Mouse (Mus musculus): ENCODE data around the gene Gngt1. TPM values are rescaled to one million over a fixed set of nuclear protein-coding genes. Genes with fewer than 3 reads are reported as not detected.

Gene Gngt1
- total and polyA plus RNA-seq, 3 experiments, result not detected

DNA sequence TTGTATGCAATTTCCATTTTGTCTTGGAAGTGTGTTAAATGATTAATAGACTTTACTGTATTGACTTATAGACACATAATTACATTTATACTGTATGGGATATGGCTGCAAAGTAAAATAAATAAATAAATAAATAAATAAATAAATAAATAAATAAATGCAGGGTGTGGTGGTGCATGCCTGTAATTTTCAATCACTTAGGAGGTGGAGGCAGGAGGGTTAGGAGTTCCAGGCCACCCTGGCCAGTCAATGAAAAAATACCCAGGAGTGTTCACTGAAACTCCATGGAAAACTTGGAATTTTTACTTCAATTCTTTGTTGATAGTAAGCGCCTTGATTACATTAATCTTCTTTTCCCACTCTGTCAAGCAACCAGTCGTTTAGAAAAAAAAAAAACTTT lies 11.2 kb downstream of the Gngt1 start:
- Histone ChIP-seq H3K9ac (ENCODE audit: control insufficient read depth, low read depth, low read length, poor library complexity, severe bottlenecking) (no peak overlapping the region), H3K36me3 (ENCODE audit: control insufficient read depth in 1 of 2, insufficient read depth in 2 of 2, low read length in 2 of 2) (no peaks in the 10 kb centered on the region), H3K9me3 (replicated peaks; ENCODE audit: insufficient read depth, low read length) (no peaks in the 10 kb centered on the region), H3K4me3 (ENCODE audit: control insufficient read depth in 1 of 2, insufficient read depth in 1 of 2, low read depth in 2 of 2, low read length in 2 of 2) (no peak overlapping the region), H3K27me3 (ENCODE audit: control insufficient read depth in 1 of 2, insufficient read depth in 2 of 2, low read length in 2 of 2) (peaks cover 0 to 2% of the 10 kb centered on the region in 2 experiments; a peak in 2 of 4 replicates), H3K4me1 (ENCODE audit: control insufficient read depth in 1 of 2, insufficient read depth in 2 of 2, low read length in 2 of 2) (no peaks in the 10 kb centered on the region), H3K79me2 (ENCODE audit: control insufficient read depth, insufficient read depth, low read length, poor library complexity) (no peaks in the 10 kb centered on the region), H3K27ac (ENCODE audit: control insufficient read depth, low read depth, low read length) (no peak overlapping the region)
- TF ChIP-seq GATA1 (IDR thresholded peaks at IDR 0.05; ENCODE audit: low read depth, low read length) (no peak), CHD1 (IDR thresholded peaks at IDR 0.05; ENCODE audit: low read depth, low read length) (no peak), HCFC1 (IDR thresholded peaks at IDR 0.05; ENCODE audit: low read depth, low read length) (no peak), ELF1 (IDR thresholded peaks at IDR 0.05; ENCODE audit: low read depth, low read length) (no peak)
- DNase-seq (ENCODE audit: low read depth, low spot score), result no peak

DNA sequence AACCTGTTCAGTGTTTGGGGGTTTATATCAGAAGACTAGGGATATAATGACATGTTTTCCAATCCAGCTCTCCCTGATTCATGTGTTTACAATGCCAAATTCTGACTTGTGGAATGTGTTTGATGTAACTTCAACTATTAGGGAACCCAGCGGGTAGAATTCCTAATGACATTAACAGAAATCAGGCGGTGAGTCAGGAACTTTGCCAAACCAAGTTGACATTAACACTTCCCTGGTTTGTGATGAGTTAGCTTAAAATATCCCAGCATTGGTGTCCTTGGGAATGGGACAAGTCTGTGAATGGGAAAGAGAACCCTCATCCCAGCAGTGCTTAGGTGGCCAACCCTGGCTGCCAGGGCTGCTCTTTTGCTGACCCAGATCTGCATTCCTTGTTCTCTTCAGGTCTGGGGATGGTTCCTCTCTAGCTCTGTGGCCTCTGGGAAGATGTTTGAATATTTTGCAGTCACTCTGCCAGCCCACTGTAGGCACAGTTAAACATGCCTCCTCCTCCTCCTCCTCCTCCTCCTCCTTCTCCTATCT lies 15.0 kb downstream of the Gngt1 start:
- Histone ChIP-seq H3K36me3 (ENCODE audit: control insufficient read depth in 1 of 2, insufficient read depth in 2 of 2, low read length in 2 of 2) (no peaks in the 10 kb centered on the region), H3K27me3 (ENCODE audit: control insufficient read depth in 1 of 2, insufficient read depth in 2 of 2, low read length in 2 of 2) (no peaks in the 10 kb centered on the region; a peak in 1 of 4 replicates), H3K4me1 (ENCODE audit: control insufficient read depth in 1 of 2, insufficient read depth in 2 of 2, low read length in 2 of 2) (no peaks in the 10 kb centered on the region), H3K4me3 (ENCODE audit: control insufficient read depth in 1 of 2, insufficient read depth in 1 of 2, low read depth in 2 of 2, low read length in 2 of 2) (no peak overlapping the region), H3K9me3 (replicated peaks; ENCODE audit: insufficient read depth, low read length) (no peaks in the 10 kb centered on the region), H3K27ac (ENCODE audit: control insufficient read depth, low read depth, low read length) (no peak overlapping the region), H3K9ac (ENCODE audit: control insufficient read depth, low read depth, low read length, poor library complexity, severe bottlenecking) (no peak overlapping the region), H3K79me2 (ENCODE audit: control insufficient read depth, insufficient read depth, low read length, poor library complexity) (no peaks in the 10 kb centered on the region)
- no peak for DNase-seq (ENCODE audit: low read depth, low spot score)
- TF ChIP-seq NRF1 (IDR thresholded peaks at IDR 0.05; ENCODE audit: insufficient read depth, low read depth, low read length, poor library complexity, severe bottlenecking) (no peak), ZMIZ1 (IDR thresholded peaks at IDR 0.05; ENCODE audit: low read depth, low read length) (no peak), RCOR1 (IDR thresholded peaks at IDR 0.05; ENCODE audit: low read depth, low read length) (no peak), POLR2A (IDR thresholded peaks at IDR 0.05; ENCODE audit: control insufficient read depth in 1 of 2, insufficient read depth in 1 of 2, low read depth in 1 of 2, low read length in 2 of 2, poor library complexity in 1 of 2) (no peak), ETS1 (IDR thresholded peaks at IDR 0.05; ENCODE audit: low read depth, low read length) (no peak), KAT2A (conservative IDR thresholded peaks at IDR 0.05; ENCODE audit: low read depth, low read length) (no peak), EP300 (IDR thresholded peaks at IDR 0.05; ENCODE audit: low read depth in 1 of 2, low read length in 2 of 2) (no peak)

DNA sequence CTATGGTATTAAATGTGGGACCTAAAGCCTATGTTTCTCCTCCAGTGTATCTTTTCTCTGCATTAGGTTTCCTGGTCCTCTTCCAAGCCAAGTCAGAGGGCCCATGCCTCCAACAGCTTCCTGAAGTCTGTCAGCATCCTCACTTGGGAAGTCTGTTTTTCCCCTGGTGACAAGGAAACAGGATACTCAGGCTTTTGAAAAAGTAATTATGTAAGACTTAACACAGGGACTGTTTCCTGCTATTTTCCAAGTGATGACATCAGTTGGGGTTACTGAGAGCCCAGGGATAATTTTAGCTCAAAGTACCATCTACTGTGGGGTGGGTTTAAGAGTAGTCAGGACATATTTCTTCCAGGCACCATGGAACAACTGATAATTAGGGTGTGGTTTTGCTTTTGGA lies 16.0 kb downstream of the Gngt1 start:
- Histone ChIP-seq H3K79me2 (ENCODE audit: control insufficient read depth, insufficient read depth, low read length, poor library complexity) (no peaks in the 10 kb centered on the region), H3K4me3 (ENCODE audit: control insufficient read depth in 1 of 2, insufficient read depth in 1 of 2, low read depth in 2 of 2, low read length in 2 of 2) (no peak overlapping the region), H3K27ac (ENCODE audit: control insufficient read depth, low read depth, low read length) (no peak overlapping the region), H3K4me1 (ENCODE audit: control insufficient read depth in 1 of 2, insufficient read depth in 2 of 2, low read length in 2 of 2) (no peaks in the 10 kb centered on the region), H3K36me3 (ENCODE audit: control insufficient read depth in 1 of 2, insufficient read depth in 2 of 2, low read length in 2 of 2) (no peaks in the 10 kb centered on the region), H3K9ac (ENCODE audit: control insufficient read depth, low read depth, low read length, poor library complexity, severe bottlenecking) (no peak overlapping the region), H3K9me3 (replicated peaks; ENCODE audit: insufficient read depth, low read length) (no peaks in the 10 kb centered on the region), H3K27me3 (ENCODE audit: control insufficient read depth in 1 of 2, insufficient read depth in 2 of 2, low read length in 2 of 2) (no peaks in the 10 kb centered on the region; a peak in 1 of 4 replicates)
- no peak for TF ChIP-seq KAT2A (conservative IDR thresholded peaks at IDR 0.05; ENCODE audit: low read depth, low read length)
- no peak for DNase-seq (ENCODE audit: low read depth, low spot score)

Measured in MEL (cell line).